Mouse (Mus musculus) gastrocnemius, postnatal 25 days (tissue): ENCODE measurements around the gene Cntnap5c. TPM values are rescaled to one million over a fixed set of nuclear protein-coding genes. Genes with fewer than 3 reads are reported as not detected.

Experiments used
- DNase-seq: peaks from one replicate; pipeline ENCODE4 v3.0.0; 2022
- total RNA-seq, 2 experiments: library from RNA; stranded (reverse); gene quantifications; 1 replicate in 1 of 2; 2 replicates in 1 of 2; pipeline ENCODE4 v1.2.3; 2021

The Cntnap5c gene
- total RNA-seq, 2 experiments from 2014 or later = not detected

GRCm38 (mm10) chr17:58004491-58004890, 235.1 kb downstream of the Cntnap5c start:
- no peak for DNase-seq

- no peak for DNase-seq
Measured at GRCm38 (mm10) chr17:58041178-58041577, 271.8 kb downstream of the Cntnap5c start.

GRCm38 (mm10) chr17:58045149-58045548, 275.8 kb downstream of the Cntnap5c start:
- no peak for DNase-seq

- no peak for DNase-seq
Measured at GRCm38 (mm10) chr17:58069912-58070311, 300.5 kb downstream of the Cntnap5c start.

- no peak for DNase-seq
Measured at GRCm38 (mm10) chr17:58082676-58083075, 313.3 kb downstream of the Cntnap5c start.

GRCm38 (mm10) chr17:58104505-58104904, 335.1 kb downstream of the Cntnap5c start:
- DNase-seq = no peak

- no peak for DNase-seq
Measured at GRCm38 (mm10) chr17:58107901-58108300, 338.5 kb downstream of the Cntnap5c start.

GRCm38 (mm10) chr17:58108335-58108734, 339.0 kb downstream of the Cntnap5c start:
- DNase-seq = no peak

GRCm38 (mm10) chr17:58187171-58187570, 417.8 kb downstream of the Cntnap5c start:
- no peak for DNase-seq

GRCm38 (mm10) chr17:58201148-58201547, 431.8 kb downstream of the Cntnap5c start:
- DNase-seq = no peak

- DNase-seq = no peak
Measured at GRCm38 (mm10) chr17:58268058-58268457, 498.7 kb downstream of the Cntnap5c start.

- no peak for DNase-seq
Measured at GRCm38 (mm10) chr17:58351310-58351709, 581.9 kb downstream of the Cntnap5c start.

- no peak for DNase-seq
Measured at GRCm38 (mm10) chr17:58356224-58356623, 586.9 kb downstream of the Cntnap5c start.

- no peak for DNase-seq
Measured at GRCm38 (mm10) chr17:58363582-58364267, 594.4 kb downstream of the Cntnap5c start.

GRCm38 (mm10) chr17:58370089-58370488, 600.7 kb downstream of the Cntnap5c start:
- DNase-seq = no peak

GRCm38 (mm10) chr17:58407769-58408168, 638.4 kb downstream of the Cntnap5c start:
- no peak for DNase-seq

- no peak for DNase-seq
Measured at GRCm38 (mm10) chr17:58408756-58409155, 639.4 kb downstream of the Cntnap5c start.

- DNase-seq = no peak
Measured at GRCm38 (mm10) chr17:58437443-58437842, 668.1 kb downstream of the Cntnap5c start.

Other genes starting within 250 kb of the Cntnap5c start
- not detected for gene Vmn2r120, start 224.1 kb upstream of the Cntnap5c start, total RNA-seq
- gene Gm21834, start 27.4 kb upstream of the Cntnap5c start, total RNA-seq = not detected